Comparison of ENCODE assay signal across 20 mouse cellular contexts in genomic region chr13:93653382-93653781, GRCm38 (mm10). TPM values are rescaled to one million over a fixed set of nuclear protein-coding genes. Genes with fewer than 3 reads are reported as not detected.
"Had no signal": no experiment of that assay in that cellular context is flagged by ENCODE, and none has a peak within 500 bp of the region (broad histone marks: within the 10 kb centered on the region; RNA-seq: fewer than 3 reads in every experiment).

No protein-coding gene starts in this region.

- H3K4me3 ChIP-seq: neural tube, embryonic 15.5 days; stomach, embryonic 15.5 days had no signal

- H3K9ac ChIP-seq: neural tube, embryonic 15.5 days; stomach, embryonic 15.5 days had no signal

- H3K9me3 ChIP-seq: neural tube, embryonic 15.5 days; stomach, embryonic 15.5 days had no signal

- H3K36me3 ChIP-seq: neural tube, embryonic 15.5 days; stomach, embryonic 15.5 days had no signal

- H3K4me2 ChIP-seq: neural tube, embryonic 15.5 days; stomach, embryonic 15.5 days had no signal

- H3K27me3 ChIP-seq: neural tube, embryonic 15.5 days; stomach, embryonic 15.5 days had no signal

- H3K27ac ChIP-seq: neural tube, embryonic 15.5 days; stomach, embryonic 15.5 days; stomach, postnatal 0 days had no signal

- H3K4me1 ChIP-seq: neural tube, embryonic 15.5 days; stomach, embryonic 15.5 days had no signal

- DNase-seq: retina, postnatal 1 day; right cerebral cortex, adult 18-20 months; right cerebral cortex, postnatal 14 days; right cerebral cortex, postnatal 25 days; right cerebral cortex, postnatal 4 days; spleen, adult 18-20 months; thymus, adult 18-20 months; thymus, adult 2 months; thymus, postnatal 14 days; thymus, postnatal 25 days; thymus, postnatal 36 days; thymus, postnatal 4 days had no signal

RNA-seq across cellular contexts. Expression of gene Bhmt, which starts 15.6 kb away (rescaled TPM):
- total RNA-seq: neutrophil, adult 5-6 weeks had no signal
- polyA plus RNA-seq: spleen, adult 2 months had no signal

RNA-seq across cellular contexts. Expression of gene Bhmt2, which starts 20.7 kb away (rescaled TPM):
- total RNA-seq: neutrophil, adult 5-6 weeks had no signal
- polyA plus RNA-seq: neural tube, embryonic 14.5 days; neural tube, embryonic 15.5 days; spleen, adult 2 months; stomach, embryonic 14.5 days; thymus, adult 2 months; thymus, postnatal 0 days had no signal

RNA-seq across cellular contexts. Expression of gene Dmgdh, which starts 20.9 kb away (rescaled TPM):
- total RNA-seq: neutrophil, adult 5-6 weeks had no signal
- polyA plus RNA-seq: spleen, adult 2 months; stomach, embryonic 14.5 days; thymus, postnatal 0 days had no signal
